Mouse (Mus musculus): ENCODE measurements at regions not wholly inside any gene's neighbourhood (a gene's known extent, or its start where the extent isn't known, plus 50 kb on each side); places are given as distances from the start of the nearest gene placed in this dataset.
"Not testable (repeated sequence)": the region's sequence is repeated elsewhere in the genome, so short reads cannot be mapped to it uniquely, and the experiment has no call there.

DNA sequence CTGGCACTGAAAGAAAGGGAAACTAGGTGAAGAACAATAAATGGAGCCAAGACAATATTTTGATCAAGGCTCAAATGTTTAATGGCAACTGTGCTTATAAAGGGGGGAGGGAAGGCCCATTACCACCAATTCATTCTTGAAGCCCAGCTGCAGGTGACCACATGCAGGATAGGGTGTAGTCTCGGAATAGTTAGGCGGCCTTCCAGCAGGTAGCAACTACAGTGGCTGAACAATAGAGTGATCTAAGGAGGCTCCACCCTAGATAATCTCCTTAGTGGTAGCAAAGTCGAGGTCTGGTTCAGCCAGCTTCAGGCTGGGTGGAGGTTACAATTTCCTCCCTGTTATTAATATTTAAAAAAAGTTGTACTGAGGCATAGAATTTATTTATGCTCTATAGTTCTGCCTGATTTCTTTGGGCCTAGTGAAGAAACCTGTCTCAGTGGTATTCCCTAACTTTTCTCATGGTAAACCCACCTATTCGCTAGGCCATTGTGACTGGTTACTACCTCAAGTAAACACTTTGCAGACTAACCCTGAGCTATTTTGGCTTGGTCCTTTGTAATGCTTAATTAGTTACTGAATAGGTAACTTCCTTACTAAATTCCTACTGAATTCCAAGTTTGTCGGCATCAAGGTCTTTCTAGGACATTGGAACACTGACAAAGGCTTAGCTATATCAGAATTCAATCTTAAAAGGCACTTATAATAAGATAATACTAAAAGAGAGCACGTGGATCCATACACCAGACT, 774.1 kb upstream of the 4930444P10Rik start:
- not testable (repeated sequence) for TF ChIP-seq POLR2A (IDR thresholded peaks at IDR 0.05; ENCODE audit: borderline replicate concordance, extremely low read depth, insufficient read depth, insufficient read length, poor library complexity, severe bottlenecking); CTCF (IDR thresholded peaks at IDR 0.05; ENCODE audit: borderline replicate concordance, extremely low read depth, insufficient read depth, insufficient read length)
